Mouse (Mus musculus) ES-Bruce4 (cell line): ENCODE results near the gene Ppp1r15a. TPM values are rescaled to one million over a fixed set of nuclear protein-coding genes. Genes with fewer than 3 reads are reported as not detected.
A peak's percentile ranks its signal among the peaks of the same experiment; 100 is the strongest.

Source experiments
- H3K27ac ChIP-seq: 2 replicates; pipeline ENCODE4 v1.5.1; 2012; ENCODE audit warnings: low read length, inconsistent platforms; ENCODE audit not compliant: insufficient read depth
- H3K27me3 ChIP-seq: 2 replicates; pipeline ENCODE4 v1.6.1; 2012; ENCODE audit warnings: mild to moderate bottlenecking, low read length, inconsistent platforms; ENCODE audit not compliant: control insufficient read depth, poor library complexity, insufficient read depth, severe bottlenecking
- H3K36me3 ChIP-seq: 2 replicates; pipeline ENCODE4 v1.6.1; 2012; ENCODE audit warnings: inconsistent platforms, mild to moderate bottlenecking, low read length, moderate library complexity; ENCODE audit not compliant: control insufficient read depth, poor library complexity, insufficient read depth, severe bottlenecking
- H3K4me1 ChIP-seq: one replicate; pipeline ENCODE4 v1.8.1; 2011; ENCODE audit warnings: low read length; ENCODE audit not compliant: control insufficient read depth, insufficient read depth
- H3K4me3 ChIP-seq: 2 replicates; pipeline ENCODE4 v1.5.1; 2011; ENCODE audit warnings: low read depth, mild to moderate bottlenecking, low read length
- H3K9ac ChIP-seq: 2 replicates; pipeline ENCODE4 v1.6.1; 2012; ENCODE audit warnings: low read depth, mild to moderate bottlenecking, inconsistent platforms; ENCODE audit not compliant: poor library complexity, severe bottlenecking
- H3K9me3 ChIP-seq: replicated peaks from 2 replicates; pipeline ENCODE4 v1.6.1; 2012; ENCODE audit warnings: mild to moderate bottlenecking, low read length, inconsistent platforms; ENCODE audit not compliant: control insufficient read depth, poor library complexity, insufficient read depth, severe bottlenecking
- CTCF ChIP-seq: IDR thresholded peaks from one replicate; pipeline ENCODE4 v1.8.1; 2011; ENCODE audit warnings: low read depth, low read length
- EP300 ChIP-seq: IDR thresholded peaks from 2 replicates; pipeline ENCODE4 v1.6.1; 2011; ENCODE audit warnings: low read depth, low read length; ENCODE audit not compliant: insufficient read depth
- POLR2A ChIP-seq: IDR thresholded peaks from one replicate; pipeline ENCODE4 v1.8.1; 2011; ENCODE audit warnings: low read length; ENCODE audit not compliant: insufficient read depth
- polyA plus RNA-seq: library from polyadenylated mRNA; stranded (reverse); fragments of >200 nt; gene quantifications from 2 replicates; pipeline ENCODE4 v1.2.4, GENCODE M21; 2011; ENCODE audit warnings: low read depth; ENCODE audit not compliant: missing spikeins, insufficient read depth, insufficient read length

Gene Ppp1r15a
- polyA plus RNA-seq, 1 experiment: 15.5 TPM

DNA sequence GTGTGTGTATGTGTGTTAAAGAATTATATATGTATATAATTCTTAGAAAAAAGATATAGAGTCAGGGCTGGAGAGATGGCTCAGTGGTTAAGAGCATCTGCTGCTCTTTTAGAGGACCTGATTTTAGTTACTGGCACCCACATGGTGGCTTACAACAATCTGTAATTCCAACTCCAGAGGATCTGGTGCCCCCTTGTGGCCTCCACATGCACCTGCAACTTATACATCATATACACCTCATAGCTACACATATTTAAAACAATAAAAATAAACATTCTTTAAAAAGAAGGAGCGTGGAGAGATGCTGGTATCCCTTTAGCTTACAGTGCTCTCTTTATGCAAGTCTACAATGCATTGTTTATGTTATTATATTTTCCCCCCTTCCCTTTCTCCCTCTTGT is 18.5 kb upstream of the Ppp1r15a start:
- Histone ChIP-seq H3K4me1 (peaks cover 8% of the 10 kb centered on the region), H3K36me3 (no peaks in the 10 kb centered on the region)
- TF ChIP-seq EP300: no peak

DNA sequence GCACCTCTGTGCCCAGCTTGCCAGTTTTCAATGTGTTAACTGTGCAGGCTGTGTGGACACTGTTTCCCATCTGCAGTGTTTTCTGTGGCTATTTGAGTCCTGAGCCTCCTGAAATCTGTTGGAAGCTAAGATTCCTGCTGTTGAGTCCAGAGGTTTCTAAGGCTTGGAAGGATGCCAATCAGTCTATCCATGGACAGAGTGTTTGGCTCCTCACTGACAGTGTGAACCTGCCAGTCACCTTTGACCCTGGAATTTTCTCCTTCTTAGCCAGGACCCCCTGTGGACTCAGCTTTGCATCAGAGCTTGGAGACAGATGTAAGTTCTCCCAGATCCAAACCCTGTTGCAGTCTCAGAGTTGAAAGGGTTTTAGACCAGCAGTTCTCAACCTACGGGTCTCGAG is 14.1 kb upstream of the Ppp1r15a start:
- TF ChIP-seq CTCF: no peak
- TF ChIP-seq EP300: no peak
- no peak for TF ChIP-seq POLR2A
- no peak overlapping the region for H3K27ac ChIP-seq
- no peak overlapping the region for H3K9ac ChIP-seq
- no peaks in the 10 kb centered on the region for H3K27me3 ChIP-seq
- no peaks in the 10 kb centered on the region for H3K4me1 ChIP-seq
- H3K4me3 ChIP-seq: no peak overlapping the region
- no peaks in the 10 kb centered on the region for H3K9me3 ChIP-seq
- no peaks in the 10 kb centered on the region for H3K36me3 ChIP-seq

More for the DNA sequence above, 18.5 kb upstream of the Ppp1r15a start:
- no peak overlapping the region for H3K27ac ChIP-seq
- no peaks in the 10 kb centered on the region for H3K27me3 ChIP-seq
- no peak overlapping the region for H3K9ac ChIP-seq
- no peaks in the 10 kb centered on the region for H3K9me3 ChIP-seq
- no peak overlapping the region for H3K4me3 ChIP-seq

DNA sequence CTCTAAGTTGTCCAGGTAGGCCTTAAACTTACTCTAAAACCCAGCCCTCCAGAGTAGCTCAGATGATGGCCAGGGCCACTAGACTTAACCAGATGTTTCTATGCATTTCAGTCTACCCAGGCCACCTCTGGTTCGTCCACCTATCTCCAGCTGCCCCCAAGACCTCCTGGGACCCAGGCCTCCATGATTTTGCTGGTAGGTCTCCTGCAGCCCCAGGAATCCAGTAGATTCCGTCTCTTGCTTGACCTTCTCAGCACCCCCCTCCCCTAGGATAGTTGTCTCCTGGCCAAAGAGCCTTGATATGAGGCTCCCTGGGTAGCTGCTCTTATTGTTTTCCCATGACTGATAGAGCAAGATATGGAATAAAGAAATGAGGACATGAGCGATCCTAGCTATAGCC is 13.0 kb upstream of the Ppp1r15a start:
- H3K36me3 ChIP-seq: no peaks in the 10 kb centered on the region
- no peak overlapping the region for H3K27ac ChIP-seq
- no peak for TF ChIP-seq POLR2A
- no peaks in the 10 kb centered on the region for H3K9me3 ChIP-seq
- H3K9ac ChIP-seq: no peak overlapping the region
- peaks cover 2% of the 10 kb centered on the region for H3K4me1 ChIP-seq
- H3K4me3 ChIP-seq: no peak overlapping the region
- no peaks in the 10 kb centered on the region for H3K27me3 ChIP-seq

DNA sequence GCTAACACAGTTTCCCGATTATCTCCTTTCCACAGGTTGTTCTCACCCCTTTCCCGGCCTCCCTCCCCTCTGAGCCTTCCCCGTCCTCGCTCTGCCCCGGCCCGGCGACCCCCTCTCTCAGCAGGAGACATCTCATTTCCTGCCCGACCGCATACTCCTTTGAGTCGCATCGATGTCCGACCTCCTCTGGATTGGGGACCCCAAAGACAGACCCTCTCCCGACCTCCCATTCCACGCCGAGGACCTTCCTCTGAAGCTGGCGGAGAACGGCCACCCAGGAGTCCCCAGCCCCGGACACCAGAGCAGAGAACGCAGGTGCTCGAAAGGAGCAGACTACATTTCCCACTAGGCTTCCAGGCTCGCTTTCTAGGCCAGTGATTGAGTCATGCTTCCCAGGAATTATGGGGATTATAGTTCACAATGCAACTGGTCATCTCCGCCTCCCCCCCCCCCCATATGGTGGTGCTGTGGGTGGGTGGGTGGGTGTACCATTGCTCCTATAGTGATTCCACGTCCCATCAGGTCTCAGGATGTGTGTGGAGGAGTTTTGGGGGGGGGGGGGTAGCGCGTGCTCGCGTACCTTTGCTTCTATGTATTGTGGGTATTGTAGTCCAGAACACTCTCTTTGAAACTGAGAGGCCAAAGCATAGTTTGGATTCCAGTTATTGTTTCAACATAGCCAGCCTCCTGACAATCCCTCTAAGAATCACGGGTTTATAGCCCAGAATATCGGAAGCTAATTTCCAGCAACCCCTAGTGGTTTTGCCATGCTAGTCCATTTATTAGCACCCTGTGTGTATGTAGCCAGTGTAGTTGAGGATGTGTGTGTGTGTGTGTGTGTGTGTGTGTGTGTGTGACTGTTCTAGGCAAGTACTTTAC is 12.3 kb upstream of the Ppp1r15a start:
- H3K4me1 ChIP-seq: peaks cover 2% of the 10 kb centered on the region
- no peaks in the 10 kb centered on the region for H3K9me3 ChIP-seq
- no peaks in the 10 kb centered on the region for H3K36me3 ChIP-seq
- peak overlapping the region; percentile 87 for H3K4me3 ChIP-seq
- no peak for TF ChIP-seq CTCF
- no peak for TF ChIP-seq EP300
- TF ChIP-seq POLR2A: no peak
- no peaks in the 10 kb centered on the region for H3K27me3 ChIP-seq
- peak overlapping the region; percentile 61 for H3K9ac ChIP-seq
- H3K27ac ChIP-seq: no peak overlapping the region; the same call in 1 of the 2 replicates

DNA sequence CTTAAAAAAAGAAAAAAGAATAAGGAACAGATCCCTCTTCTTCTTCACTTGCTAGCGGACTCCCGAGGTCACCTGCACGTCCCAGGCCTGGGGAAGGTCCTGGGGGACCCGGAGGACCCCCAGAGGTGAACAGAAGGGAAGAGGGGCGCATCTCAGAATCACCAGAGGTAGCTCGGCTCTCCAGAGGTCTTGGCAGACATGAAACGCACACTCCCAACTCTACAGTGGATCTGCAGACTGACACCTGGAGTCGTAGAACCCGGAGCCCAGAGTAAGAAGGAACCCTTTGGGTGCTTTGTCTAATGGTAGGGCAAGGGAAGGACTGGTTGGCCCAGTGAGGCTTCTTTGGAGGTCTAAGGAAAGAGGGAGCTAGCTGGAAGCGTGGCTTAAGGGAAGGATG is 11.5 kb upstream of the Ppp1r15a start:
- H3K27ac ChIP-seq: no peak overlapping the region; the same call in 1 of the 2 replicates
- H3K4me1 ChIP-seq: peaks cover 2% of the 10 kb centered on the region
- peak overlapping the region; percentile 61 for H3K9ac ChIP-seq
- TF ChIP-seq POLR2A (no peak), EP300 (no peak), CTCF (no peak)
- H3K4me3 ChIP-seq: peak overlapping the region; percentile 87
- H3K9me3 ChIP-seq: no peaks in the 10 kb centered on the region
- H3K36me3 ChIP-seq: no peaks in the 10 kb centered on the region
- H3K27me3 ChIP-seq: no peaks in the 10 kb centered on the region

DNA sequence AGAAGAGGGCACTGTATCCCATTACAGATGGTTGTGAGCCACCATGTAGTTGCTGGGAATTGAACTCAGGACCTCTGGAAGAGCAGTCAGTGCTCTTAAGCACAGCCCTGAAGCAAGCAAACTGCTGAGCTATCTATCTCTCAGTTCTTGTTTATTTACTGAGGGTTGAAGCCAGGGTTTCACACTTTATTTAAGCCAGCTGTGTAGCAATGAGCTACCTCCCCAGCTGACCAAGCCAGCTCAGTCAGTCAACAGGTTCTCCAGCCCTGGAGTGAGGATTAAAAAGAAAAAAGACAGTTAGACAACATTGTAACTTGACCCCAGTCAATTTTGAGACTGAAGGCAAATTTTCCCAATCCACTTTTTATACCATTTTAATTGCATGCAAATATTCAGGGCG is 9.6 kb upstream of the Ppp1r15a start:
- no peaks in the 10 kb centered on the region for H3K27me3 ChIP-seq
- no peak overlapping the region for H3K9ac ChIP-seq
- H3K27ac ChIP-seq: no peak overlapping the region
- TF ChIP-seq POLR2A: no peak
- TF ChIP-seq EP300: no peak
- peaks cover 6% of the 10 kb centered on the region for H3K4me1 ChIP-seq
- H3K36me3 ChIP-seq: no peaks in the 10 kb centered on the region
- H3K9me3 ChIP-seq: no peaks in the 10 kb centered on the region
- no peak overlapping the region for H3K4me3 ChIP-seq
